Mouse (Mus musculus) intestine, postnatal 0 days (tissue): ENCODE data around the gene Tmem192. TPM values are rescaled to one million over a fixed set of nuclear protein-coding genes. Genes with fewer than 3 reads are reported as not detected.

Experiments used
- ATAC-seq: fragments of 200-750 bp; cut with Nextera tagmentation; 2 replicates; pipeline ENCODE4 v1.8.0; 2017; ENCODE audit warnings: mild to moderate bottlenecking, moderate TSS enrichment, moderate library complexity
- H3K27ac ChIP-seq: fragments of 300-500 bp; sonication (generic); 2 replicates; pipeline ENCODE4 v1.5.1; 2014; ENCODE audit warnings: mild to moderate bottlenecking, low read depth, low read length, moderate library complexity
- H3K27me3 ChIP-seq: fragments of 300-500 bp; sonication (generic); replicated peaks from 2 replicates; pipeline ENCODE4 v1.6.1; 2014; ENCODE audit warnings: low read length, mixed read lengths; ENCODE audit not compliant: control insufficient read depth, insufficient read depth
- H3K36me3 ChIP-seq: fragments of 300-500 bp; sonication (generic); 2 replicates; pipeline ENCODE4 v1.6.1; 2014; ENCODE audit warnings: mild to moderate bottlenecking, moderate library complexity; ENCODE audit not compliant: control insufficient read depth, insufficient read depth
- H3K4me1 ChIP-seq: fragments of 300-500 bp; sonication (generic); replicated peaks from 2 replicates; pipeline ENCODE4 v1.6.1; 2014; ENCODE audit warnings: antibody characterized with exemption, low read length, mixed read lengths; ENCODE audit not compliant: control insufficient read depth, insufficient read depth
- H3K4me2 ChIP-seq: fragments of 300-500 bp; sonication (generic); replicated peaks from 2 replicates; pipeline ENCODE4 v1.6.1; 2014; ENCODE audit warnings: low read depth, mild to moderate bottlenecking, moderate library complexity
- H3K4me3 ChIP-seq: fragments of 300-500 bp; sonication (generic); 2 replicates; pipeline ENCODE4 v1.5.1; 2014; ENCODE audit warnings: low read depth, low read length
- H3K9ac ChIP-seq: fragments of 300-500 bp; sonication (generic); 2 replicates; pipeline ENCODE4 v1.6.1; 2014; ENCODE audit warnings: mild to moderate bottlenecking, low read depth, low read length
- H3K9me3 ChIP-seq: fragments of 300-500 bp; sonication (generic); 2 replicates; pipeline ENCODE4 v1.6.1; 2016; ENCODE audit warnings: mixed run types; ENCODE audit not compliant: control insufficient read depth
- CTCF ChIP-seq: sonication (generic); IDR thresholded peaks from 2 replicates; pipeline ENCODE4 v1.5.1; 2016; ENCODE audit warnings: low read depth, mild to moderate bottlenecking, control low read depth, antibody characterized with exemption, moderate library complexity
- WGBS: fragments of 180-500 bp; shearing (Covaris S2); extraction: QIAGEN DNeasy Blood & Tissue Kit; methylation state at CpG from one replicate; pipeline ENCODE4 v1.1.7; 2014; 5-methylcytosine and 5-hydroxymethylcytosine counted together
- polyA plus RNA-seq: library from polyadenylated mRNA; unstranded; fragments of >200 nt; fragmentation: Nextera tagmentation; extraction: Ambion mirVana; gene quantifications from 2 replicates; pipeline ENCODE4 v1.2.1, GENCODE M21; 2015

Tmem192 gene
- polyA plus RNA-seq, 1 experiment from 2014 or later, result 89.2 TPM

DNA sequence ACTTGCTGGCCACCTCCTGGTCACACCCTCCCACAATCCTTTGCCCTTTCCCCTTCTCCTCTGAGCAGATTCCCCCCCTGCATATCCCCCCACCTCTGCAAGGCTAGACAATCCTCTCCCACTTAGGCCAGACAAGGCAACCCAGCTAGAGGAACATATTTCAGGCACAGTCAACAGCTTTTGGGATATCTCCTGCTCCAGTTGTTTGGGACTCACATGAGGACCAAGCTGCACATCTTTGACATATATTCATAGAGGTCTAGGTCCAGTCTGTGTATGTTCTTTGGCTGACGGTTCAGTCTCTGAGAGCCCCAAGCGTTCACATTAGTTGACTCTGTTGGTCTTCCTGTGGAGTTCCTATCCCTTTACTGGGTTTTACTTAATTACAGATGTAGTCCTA lies 37.0 kb upstream of the Tmem192 start:
- no peak overlapping the region for H3K27ac ChIP-seq
- no peak overlapping the region for H3K4me3 ChIP-seq
- no peak overlapping the region for H3K9ac ChIP-seq
- H3K27me3 ChIP-seq, result no peaks in the 10 kb centered on the region
- no peak for TF ChIP-seq CTCF
- H3K36me3 ChIP-seq, result no peaks in the 10 kb centered on the region
- no peaks in the 10 kb centered on the region for H3K9me3 ChIP-seq
- WGBS, result 97% methylated on average over 2 of the region's 2 CpGs
- ATAC-seq, result no peak
- no peaks in the 10 kb centered on the region for H3K4me1 ChIP-seq
- no peak overlapping the region for H3K4me2 ChIP-seq

DNA sequence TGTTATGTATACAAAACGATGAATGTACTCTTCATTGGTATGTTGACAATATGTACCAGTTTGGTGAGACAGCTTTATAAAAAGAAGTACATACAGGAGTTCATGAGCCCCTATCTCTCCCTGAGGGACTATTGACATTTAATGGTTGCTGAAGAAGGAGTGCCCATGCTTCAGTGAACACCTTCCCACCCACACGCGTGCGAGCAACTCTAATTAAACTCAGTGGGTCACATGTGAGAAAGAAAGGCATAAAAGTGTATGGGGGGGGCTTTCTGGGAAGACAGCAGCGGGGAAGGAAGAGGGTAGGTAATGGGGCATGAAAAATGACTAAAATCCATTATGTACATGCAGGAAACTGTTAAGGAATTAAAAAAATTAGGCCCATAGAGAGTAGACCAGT lies 30.2 kb upstream of the Tmem192 start:
- no peak for TF ChIP-seq CTCF
- no peak for ATAC-seq
- H3K27ac ChIP-seq, result no peak overlapping the region
- WGBS, result 85% methylated on average over 5 of the region's 5 CpGs
- H3K4me1 ChIP-seq, result no peaks in the 10 kb centered on the region
- H3K36me3 ChIP-seq, result no peaks in the 10 kb centered on the region
- H3K4me2 ChIP-seq, result no peak overlapping the region
- H3K9ac ChIP-seq, result no peak overlapping the region
- H3K9me3 ChIP-seq, result no peaks in the 10 kb centered on the region
- H3K4me3 ChIP-seq, result no peak overlapping the region
- no peaks in the 10 kb centered on the region for H3K27me3 ChIP-seq

DNA sequence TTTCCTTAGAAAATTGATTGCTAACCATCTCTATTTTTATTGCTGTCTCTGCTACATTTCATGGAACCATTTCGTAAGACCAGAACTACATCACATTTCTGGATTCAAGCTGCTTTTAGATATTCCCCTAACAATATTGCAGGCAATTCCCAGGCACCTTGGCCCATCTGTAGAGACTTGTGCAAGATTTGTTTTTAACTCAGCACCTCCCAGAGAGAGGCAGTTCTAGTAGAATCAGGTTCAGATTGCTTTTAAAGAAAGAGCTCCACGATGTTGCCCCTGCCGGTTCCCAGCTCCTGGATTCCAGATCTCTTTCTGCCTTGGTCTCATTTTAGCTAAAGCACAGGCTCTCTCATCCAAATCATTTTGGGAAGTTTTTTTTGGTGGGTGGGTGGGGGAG lies 23.7 kb upstream of the Tmem192 start:
- no peak overlapping the region for H3K27ac ChIP-seq
- ATAC-seq, result no peak
- no peaks in the 10 kb centered on the region for H3K4me1 ChIP-seq
- H3K36me3 ChIP-seq, result no peaks in the 10 kb centered on the region
- no peaks in the 10 kb centered on the region for H3K27me3 ChIP-seq
- H3K9me3 ChIP-seq, result no peaks in the 10 kb centered on the region
- TF ChIP-seq CTCF, result no peak
- H3K4me2 ChIP-seq, result no peak overlapping the region
- no peak overlapping the region for H3K4me3 ChIP-seq
- 82% methylated on average over 3 of the region's 3 CpGs for WGBS
- H3K9ac ChIP-seq, result no peak overlapping the region

DNA sequence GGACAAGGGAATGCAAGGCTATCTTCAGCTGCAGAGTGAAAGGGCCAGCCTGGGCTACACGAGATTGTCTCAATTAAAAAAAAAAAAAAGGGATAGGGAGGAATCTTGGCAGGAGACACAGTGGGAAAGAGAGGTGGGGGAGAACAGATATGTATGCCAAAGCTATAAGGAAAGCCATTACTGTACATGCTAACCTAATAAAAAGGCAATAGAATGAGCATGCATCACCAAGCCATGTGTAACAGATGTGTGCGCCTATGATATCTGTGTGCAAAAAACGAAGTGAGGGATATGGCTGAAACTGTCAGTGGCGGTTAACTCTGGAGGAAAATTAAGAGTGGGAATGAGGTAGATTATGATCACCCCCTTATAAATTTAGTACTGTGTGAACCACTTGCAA lies 21.2 kb upstream of the Tmem192 start:
- H3K4me2 ChIP-seq, result no peak overlapping the region
- no peaks in the 10 kb centered on the region for H3K36me3 ChIP-seq
- no peak for ATAC-seq
- WGBS, result 90% methylated on average over 4 of the region's 4 CpGs
- no peak overlapping the region for H3K4me3 ChIP-seq
- no peaks in the 10 kb centered on the region for H3K4me1 ChIP-seq
- TF ChIP-seq CTCF, result no peak
- no peak overlapping the region for H3K9ac ChIP-seq
- no peak overlapping the region for H3K27ac ChIP-seq
- H3K27me3 ChIP-seq, result no peaks in the 10 kb centered on the region
- H3K9me3 ChIP-seq, result no peaks in the 10 kb centered on the region

DNA sequence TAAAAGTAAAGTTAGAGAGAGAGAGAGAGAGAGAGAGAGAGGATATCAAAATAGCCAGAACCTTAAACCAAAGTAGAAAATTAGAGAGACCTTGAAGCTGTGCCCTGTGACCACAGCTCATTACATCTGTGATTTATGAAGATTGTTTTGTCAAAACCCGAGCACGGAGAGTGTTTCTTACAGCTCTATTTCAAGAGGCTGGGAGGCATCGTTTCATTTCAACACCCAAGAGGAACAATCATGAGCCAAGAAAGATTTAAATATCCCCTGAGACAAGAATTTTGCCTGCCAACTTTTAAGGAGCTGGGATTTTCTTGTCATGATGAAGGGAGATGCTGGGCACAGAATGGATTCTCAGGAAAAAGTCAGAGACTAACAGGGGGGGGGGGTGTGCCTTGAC lies 20.6 kb upstream of the Tmem192 start:
- 52% methylated on average over 3 of the region's 3 CpGs for WGBS
- Histone ChIP-seq H3K36me3 (no peaks in the 10 kb centered on the region), H3K27me3 (no peaks in the 10 kb centered on the region), H3K9ac (no peak overlapping the region), H3K4me2 (no peak overlapping the region), H3K27ac (no peak overlapping the region), H3K4me3 (no peak overlapping the region), H3K9me3 (no peaks in the 10 kb centered on the region), H3K4me1 (no peaks in the 10 kb centered on the region)
- no peak for TF ChIP-seq CTCF
- ATAC-seq, result no peak

DNA sequence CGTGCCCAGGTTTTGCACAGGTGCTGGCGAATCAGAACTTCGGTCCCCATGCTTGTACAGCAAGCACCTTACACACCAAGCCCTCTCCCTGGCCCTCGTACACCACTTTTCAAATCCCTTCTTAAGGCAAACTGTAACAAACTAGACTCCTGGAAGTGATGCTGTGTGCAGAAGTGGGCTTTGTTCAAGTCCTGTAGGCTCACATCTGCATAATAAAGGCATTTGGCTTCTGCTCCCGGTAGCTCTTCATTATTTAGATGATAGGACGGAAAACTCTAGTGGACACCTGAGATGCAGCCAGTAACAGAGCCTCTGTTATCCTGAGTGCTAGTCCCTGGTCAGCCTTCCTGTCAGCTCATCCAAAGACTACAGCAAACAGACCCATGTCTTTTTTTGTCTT lies 18.0 kb upstream of the Tmem192 start:
- Histone ChIP-seq H3K4me1 (no peaks in the 10 kb centered on the region), H3K4me3 (no peak overlapping the region), H3K9me3 (no peaks in the 10 kb centered on the region), H3K27ac (no peak overlapping the region), H3K27me3 (no peaks in the 10 kb centered on the region), H3K36me3 (no peaks in the 10 kb centered on the region), H3K9ac (no peak overlapping the region), H3K4me2 (no peak overlapping the region)
- no peak for ATAC-seq
- WGBS, result 85% methylated on average over 6 of the region's 6 CpGs
- TF ChIP-seq CTCF, result no peak

DNA sequence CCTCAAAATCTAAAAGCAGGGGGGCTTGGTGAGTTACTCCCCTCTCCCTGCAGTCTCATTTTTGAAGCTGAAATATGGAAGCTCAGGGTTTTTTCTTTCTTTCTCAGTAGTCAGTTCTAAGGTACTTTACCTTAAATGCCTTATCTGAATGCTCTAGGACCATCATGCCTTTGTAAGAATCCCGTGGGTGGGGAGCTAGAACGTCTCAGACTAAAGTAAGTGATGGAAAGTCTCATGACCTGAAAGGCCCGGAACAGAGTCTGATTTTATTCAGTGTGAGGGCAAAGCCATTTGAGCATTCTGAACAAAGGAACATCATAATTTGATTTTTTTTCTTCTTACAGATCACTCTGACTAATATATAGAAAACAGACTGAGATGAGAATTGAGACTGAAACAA lies 12.0 kb upstream of the Tmem192 start:
- no peak for TF ChIP-seq CTCF
- Histone ChIP-seq H3K27ac (no peak overlapping the region), H3K9me3 (no peaks in the 10 kb centered on the region), H3K4me2 (no peak overlapping the region), H3K36me3 (no peaks in the 10 kb centered on the region), H3K9ac (no peak overlapping the region), H3K4me1 (no peaks in the 10 kb centered on the region), H3K4me3 (no peak overlapping the region), H3K27me3 (no peaks in the 10 kb centered on the region)
- 70% methylated on average over 3 of the region's 3 CpGs for WGBS
- ATAC-seq, result no peak
